ENCODE assay signal across 13 mouse cellular contexts in the genomic region with DNA sequence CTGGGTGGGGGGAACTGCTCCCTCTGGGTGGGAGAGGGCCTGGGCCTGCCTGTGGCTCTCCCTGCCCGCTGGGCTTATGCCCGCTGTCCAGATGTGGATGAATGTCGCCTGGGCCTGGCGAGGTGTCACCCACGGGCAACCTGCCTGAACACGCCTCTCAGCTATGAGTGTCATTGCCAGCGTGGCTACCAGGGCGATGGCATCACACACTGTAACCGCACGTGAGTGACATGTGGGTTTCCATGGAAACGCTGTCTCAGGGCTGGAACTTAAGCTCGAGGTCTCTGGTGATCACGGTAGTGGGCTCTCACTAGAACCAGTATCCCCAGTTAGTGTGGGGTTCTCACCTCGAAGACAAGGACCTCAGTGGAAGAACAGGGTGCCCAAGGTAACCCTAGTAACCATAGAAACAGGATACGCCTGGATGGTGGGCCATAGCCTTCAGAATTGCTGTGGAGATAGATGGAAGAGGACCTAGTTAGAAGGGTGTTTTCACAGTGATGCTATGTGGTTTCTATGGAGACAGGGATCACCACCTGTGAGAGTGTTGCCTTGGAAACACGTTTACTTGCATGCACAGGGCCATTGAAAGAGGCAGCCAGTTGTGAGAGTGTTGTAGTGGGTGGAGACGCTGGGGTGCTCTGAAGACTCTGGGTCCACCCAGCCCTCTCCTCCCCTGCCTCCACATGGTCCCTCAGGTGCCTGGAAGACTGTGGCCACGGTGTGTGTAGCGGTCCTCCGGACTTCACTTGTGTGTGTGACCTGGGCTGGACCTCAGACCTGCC. TPM values are rescaled to one million over a fixed set of nuclear protein-coding genes. Genes with fewer than 3 reads are reported as not detected.
DNase-seq lines count a peak whose midpoint lies in the region; ATAC-seq and TF ChIP-seq lines count a peak whose summit lies in the region.
"Had no signal": no experiment of that assay in that cellular context is flagged by ENCODE, and none has a peak within 500 bp of the region (broad histone marks: within the 10 kb centered on the region; RNA-seq: fewer than 3 reads in every experiment).

No protein-coding gene starts in this region.

- no peaks in the 10 kb centered on the region for H3K27me3 ChIP-seq in hindbrain, embryonic 16.5 days (replicated peaks; ENCODE audit: control insufficient read depth, insufficient read depth, low read length)
- H3K27me3 ChIP-seq in midbrain, postnatal 0 days (ENCODE audit: insufficient read depth, low read length) = no peaks in the 10 kb centered on the region

- H3K4me3 ChIP-seq in hindbrain, embryonic 16.5 days (ENCODE audit: low read length) = no peak overlapping the region
- no peak overlapping the region for H3K4me3 ChIP-seq in midbrain, postnatal 0 days (ENCODE audit: low read depth, low read length)
- H3K4me3 ChIP-seq: myocyte had no signal

- H3K4me1 ChIP-seq in hindbrain, embryonic 16.5 days (ENCODE audit: control insufficient read depth, insufficient read depth, low read depth, low read length) = no peaks in the 10 kb centered on the region; the same call in 1 of the 2 replicates
- peaks cover 3% of the 10 kb centered on the region; the same call in 1 of the 2 replicates for H3K4me1 ChIP-seq in midbrain, postnatal 0 days (ENCODE audit: insufficient read depth, low read length)

- no peaks in the 10 kb centered on the region for H3K9me3 ChIP-seq in hindbrain, embryonic 16.5 days (ENCODE audit: control insufficient read depth, low read length)
- H3K9me3 ChIP-seq in midbrain, postnatal 0 days (ENCODE audit: low read length) = no peaks in the 10 kb centered on the region

- H3K9ac ChIP-seq in hindbrain, embryonic 16.5 days (ENCODE audit: low read depth, low read length) = no peak overlapping the region
- no peak overlapping the region for H3K9ac ChIP-seq in midbrain, postnatal 0 days (replicated peaks; ENCODE audit: low read length, poor library complexity, severe bottlenecking)

- 66% methylated on average over 20 of the region's 20 CpGs for WGBS in hindbrain, embryonic 16.5 days
- 62% methylated on average over 20 of the region's 20 CpGs for WGBS in midbrain, postnatal 0 days

- ATAC-seq in erythroblast, adult 5-6 weeks (replicated peaks; ENCODE audit: low FRiP score, poor library complexity, severe bottlenecking) = 0 out of 2 replicates have a peak, but pooled peaks have one; percentile 24
- ATAC-seq in hindbrain, embryonic 16.5 days = peak; percentile 73
- peak; percentile 64 for ATAC-seq in midbrain, postnatal 0 days (ENCODE audit: low FRiP score)

- no peak overlapping the region for H3K27ac ChIP-seq in hindbrain, embryonic 16.5 days (ENCODE audit: low read depth, low read length)
- H3K27ac ChIP-seq in midbrain, postnatal 0 days (ENCODE audit: low read depth, low read length) = peak overlapping the region; percentile 59

- no peak for TF ChIP-seq CTCF in midbrain, postnatal 0 days (IDR thresholded peaks at IDR 0.05)

- DNase-seq in left cerebral cortex, postnatal 14 days (ENCODE audit: low spot score in 2 of 2) = peak; percentile 58 to 90
- DNase-seq in left cerebral cortex, adult 18-20 months (ENCODE audit: low spot score in 2 of 2) = no peak
- DNase-seq in midbrain, postnatal 0 days (ENCODE audit: low spot score) = peak; percentile 49
- no peak for DNase-seq in urinary bladder, postnatal 10 days (ENCODE audit: low spot score)
- no peak for DNase-seq in T-cell, adult 2 months (ENCODE audit: low spot score)
- DNase-seq: heart, postnatal 10 days; kidney, adult 9 months; lung, postnatal 14 days had no signal

- peaks cover 41% of the 10 kb centered on the region for H3K36me3 ChIP-seq in hindbrain, embryonic 16.5 days (ENCODE audit: control insufficient read depth, insufficient read depth, low read length)
- H3K36me3 ChIP-seq in midbrain, postnatal 0 days (ENCODE audit: insufficient read depth, low read length) = peaks cover 55% of the 10 kb centered on the region

- intact Hi-C loops in left cerebral cortex, postnatal 14 days (cut with DNase I) = no loop called here

- no peak overlapping the region for H3K4me2 ChIP-seq in hindbrain, embryonic 16.5 days (ENCODE audit: low read length)
- no peak overlapping the region for H3K4me2 ChIP-seq in midbrain, postnatal 0 days (ENCODE audit: low read depth, low read length, poor library complexity, severe bottlenecking)

RNA-seq across cellular contexts. Expression of a gene that starts 24.2 kb away (rescaled TPM):
- 10 to 100 TPM; 97.4 to 97.8 TPM for total RNA-seq in left cerebral cortex, postnatal 14 days (2021)
- 100 to 1,000 TPM; 100 to 102 TPM for total RNA-seq in left cerebral cortex, adult 18-20 months (2021)
- 0.19 and 0.42 TPM in 2 replicates for total RNA-seq in erythroblast, adult 5-6 weeks (2015; ENCODE audit: low replicate concordance)
- total RNA-seq in erythroblast, adult 5-6 weeks (2017; ENCODE audit: low replicate concordance) = 0.14 TPM in 1 of 2 replicates, not detected in the other
- 23.6 and 23.7 TPM in 2 replicates for polyA plus RNA-seq in hindbrain, embryonic 16.5 days (2015; fragmentation: Nextera tagmentation; extraction: Ambion mirVana)
- total RNA-seq in midbrain, postnatal 0 days (2014; rRNA removed) = 90.0 and 103 TPM in 2 replicates
- polyA plus RNA-seq in midbrain, postnatal 0 days (2015; fragmentation: Nextera tagmentation; extraction: Ambion mirVana) = 15.3 and 15.6 TPM in 2 replicates

RNA-seq across cellular contexts. Expression of a gene that starts 28.3 kb away (rescaled TPM):
- not detected for total RNA-seq in left cerebral cortex, postnatal 14 days (2021)
- not detected for total RNA-seq in left cerebral cortex, adult 18-20 months (2021)
- total RNA-seq in erythroblast, adult 5-6 weeks (2015; ENCODE audit: low replicate concordance) = not detected in 2 replicates
- not detected in 2 replicates for total RNA-seq in erythroblast, adult 5-6 weeks (2017; ENCODE audit: low replicate concordance)
- polyA plus RNA-seq in hindbrain, embryonic 16.5 days (2015; fragmentation: Nextera tagmentation; extraction: Ambion mirVana) = 0.54 and 0.90 TPM in 2 replicates
- total RNA-seq in midbrain, postnatal 0 days (2014; rRNA removed) = not detected in 2 replicates
- polyA plus RNA-seq in midbrain, postnatal 0 days (2015; fragmentation: Nextera tagmentation; extraction: Ambion mirVana) = not detected in 2 replicates
- total RNA-seq: gastrocnemius, postnatal 4 days; heart, postnatal 10 days; liver, adult 2 months had no signal
- polyA plus RNA-seq: liver, adult 2 months; myocyte had no signal

RNA-seq across cellular contexts. Expression of a gene that starts 35.3 kb away (rescaled TPM):
- 10 to 100 TPM; 70.9 to 76.8 TPM for total RNA-seq in left cerebral cortex, postnatal 14 days (2021)
- 10 to 100 TPM; 45.4 to 46.6 TPM for total RNA-seq in left cerebral cortex, adult 18-20 months (2021)
- not detected in 2 replicates for total RNA-seq in erythroblast, adult 5-6 weeks (2015; ENCODE audit: low replicate concordance)
- total RNA-seq in erythroblast, adult 5-6 weeks (2017; ENCODE audit: low replicate concordance) = not detected in 2 replicates
- 78.7 and 85.0 TPM in 2 replicates for polyA plus RNA-seq in hindbrain, embryonic 16.5 days (2015; fragmentation: Nextera tagmentation; extraction: Ambion mirVana)
- 105 and 106 TPM in 2 replicates for total RNA-seq in midbrain, postnatal 0 days (2014; rRNA removed)
- 131 and 143 TPM in 2 replicates for polyA plus RNA-seq in midbrain, postnatal 0 days (2015; fragmentation: Nextera tagmentation; extraction: Ambion mirVana)
- total RNA-seq: heart, postnatal 10 days; liver, adult 2 months had no signal
- polyA plus RNA-seq: liver, adult 2 months had no signal

RNA-seq across cellular contexts. Expression of a gene that starts 40.0 kb away (rescaled TPM):
- total RNA-seq in left cerebral cortex, postnatal 14 days (2021) = under 1 TPM in 1 of 2 experiments, not detected in 1; 0.29 TPM
- total RNA-seq in left cerebral cortex, adult 18-20 months (2021) = not detected
- not detected in 2 replicates for total RNA-seq in erythroblast, adult 5-6 weeks (2015; ENCODE audit: low replicate concordance)
- total RNA-seq in erythroblast, adult 5-6 weeks (2017; ENCODE audit: low replicate concordance) = not detected in 2 replicates
- polyA plus RNA-seq in hindbrain, embryonic 16.5 days (2015; fragmentation: Nextera tagmentation; extraction: Ambion mirVana) = 4.7 and 4.8 TPM in 2 replicates
- 2.0 and 2.5 TPM in 2 replicates for total RNA-seq in midbrain, postnatal 0 days (2014; rRNA removed)
- 5.7 and 7.0 TPM in 2 replicates for polyA plus RNA-seq in midbrain, postnatal 0 days (2015; fragmentation: Nextera tagmentation; extraction: Ambion mirVana)
- total RNA-seq: gastrocnemius, postnatal 4 days; heart, postnatal 10 days; liver, adult 2 months had no signal
- polyA plus RNA-seq: liver, adult 2 months; myocyte had no signal

RNA-seq across cellular contexts. Expression of a gene that starts 43.4 kb away (rescaled TPM):
- 10 to 100 TPM; 25.2 to 32.2 TPM for total RNA-seq in left cerebral cortex, postnatal 14 days (2021)
- 10 to 100 TPM; 35.7 to 36.9 TPM for total RNA-seq in left cerebral cortex, adult 18-20 months (2021)
- 1.9 and 2.9 TPM in 2 replicates for total RNA-seq in erythroblast, adult 5-6 weeks (2015; ENCODE audit: low replicate concordance)
- total RNA-seq in erythroblast, adult 5-6 weeks (2017; ENCODE audit: low replicate concordance) = 0.98 TPM in 1 of 2 replicates, not detected in the other
- polyA plus RNA-seq in hindbrain, embryonic 16.5 days (2015; fragmentation: Nextera tagmentation; extraction: Ambion mirVana) = 566 and 571 TPM in 2 replicates
- total RNA-seq in midbrain, postnatal 0 days (2014; rRNA removed) = 595 and 661 TPM in 2 replicates
- polyA plus RNA-seq in midbrain, postnatal 0 days (2015; fragmentation: Nextera tagmentation; extraction: Ambion mirVana) = 604 and 629 TPM in 2 replicates

Comparison
In these comparisons a context has a peak if more than half of its experiments do, and no peak if none do; other contexts are left out.
1. DNase-seq: peak in left cerebral cortex, postnatal 14 days (2 of 2) and midbrain, postnatal 0 days (single experiment); none in left cerebral cortex, adult 18-20 months (0 of 2), urinary bladder, postnatal 10 days (single experiment) and T-cell, adult 2 months (single experiment).
2. RNA of a gene that starts 24.2 kb away (total RNA-seq): 90.0 to 103 TPM in midbrain, postnatal 0 days, 100 to 102 TPM in left cerebral cortex, adult 18-20 months and 97.4 to 97.8 TPM in left cerebral cortex, postnatal 14 days; 0.14 to 0.42 TPM in erythroblast, adult 5-6 weeks; every median in the first group is over 10 times any median in the second.
3. RNA of a gene that starts 35.3 kb away (total RNA-seq): 105 to 106 TPM in midbrain, postnatal 0 days, 70.9 to 76.8 TPM in left cerebral cortex, postnatal 14 days and 45.4 to 46.6 TPM in left cerebral cortex, adult 18-20 months; not detected in erythroblast, adult 5-6 weeks; every median in the first group is over 10 times any median in the second.
4. Peak in every context shown above with its lines, with median percentiles within 50 percentile points of each other: ATAC-seq.